Mouse (Mus musculus): ENCODE results near the gene Mrps18a. TPM values are rescaled to one million over a fixed set of nuclear protein-coding genes. Genes with fewer than 3 reads are reported as not detected.

Mrps18a gene
- polyA plus RNA-seq, 1 experiment, result 9.7 TPM

GRCm38 (mm10) chr17:46116881-46117280, 6.1 kb downstream of the Mrps18a start:
- H3K27me3 ChIP-seq (ENCODE audit: control insufficient read depth), result no peaks in the 10 kb centered on the region
- peaks cover 22% of the 10 kb centered on the region for H3K4me1 ChIP-seq (ENCODE audit: control insufficient read depth)
- TF ChIP-seq GATA1 (IDR thresholded peaks at IDR 0.05; ENCODE audit: low read length) (no peak), TAL1 (IDR thresholded peaks at IDR 0.05; ENCODE audit: low read length) (no peak)
- no peaks in the 10 kb centered on the region for H3K9me3 ChIP-seq (ENCODE audit: control insufficient read depth, low read length)
- H3K36me3 ChIP-seq (ENCODE audit: control insufficient read depth), result peaks cover 62% of the 10 kb centered on the region
- no peak overlapping the region for H3K4me3 ChIP-seq (replicated peaks)

GRCm38 (mm10) chr17:46117623-46118422, 7.0 kb downstream of the Mrps18a start:
- TF ChIP-seq GATA1 (IDR thresholded peaks at IDR 0.05; ENCODE audit: low read length) (no peak), TAL1 (IDR thresholded peaks at IDR 0.05; ENCODE audit: low read length) (no peak)
- Histone ChIP-seq H3K4me1 (ENCODE audit: control insufficient read depth) (peaks cover 13% of the 10 kb centered on the region), H3K9me3 (ENCODE audit: control insufficient read depth, low read length) (no peaks in the 10 kb centered on the region), H3K27me3 (ENCODE audit: control insufficient read depth) (no peaks in the 10 kb centered on the region), H3K36me3 (ENCODE audit: control insufficient read depth) (peaks cover 72% of the 10 kb centered on the region), H3K4me3 (replicated peaks) (no peak overlapping the region)

- Histone ChIP-seq H3K4me1 (ENCODE audit: control insufficient read depth) (peaks cover 13% of the 10 kb centered on the region), H3K4me3 (replicated peaks) (no peak overlapping the region), H3K9me3 (ENCODE audit: control insufficient read depth, low read length) (no peaks in the 10 kb centered on the region), H3K36me3 (ENCODE audit: control insufficient read depth) (peaks cover 77% of the 10 kb centered on the region), H3K27me3 (ENCODE audit: control insufficient read depth) (no peaks in the 10 kb centered on the region)
- TF ChIP-seq GATA1 (IDR thresholded peaks at IDR 0.05; ENCODE audit: low read length) (no peak), TAL1 (IDR thresholded peaks at IDR 0.05; ENCODE audit: low read length) (no peak)
These were observed 7.7 kb downstream of the Mrps18a start for GRCm38 (mm10) chr17:46118423-46118850.

- Histone ChIP-seq H3K27me3 (ENCODE audit: control insufficient read depth) (no peaks in the 10 kb centered on the region), H3K4me3 (replicated peaks) (no peak overlapping the region), H3K9me3 (ENCODE audit: control insufficient read depth, low read length) (no peaks in the 10 kb centered on the region), H3K4me1 (ENCODE audit: control insufficient read depth) (peaks cover 3% of the 10 kb centered on the region), H3K36me3 (ENCODE audit: control insufficient read depth) (peaks cover 81% of the 10 kb centered on the region)
- TF ChIP-seq GATA1 (IDR thresholded peaks at IDR 0.05; ENCODE audit: low read length) (no peak), TAL1 (IDR thresholded peaks at IDR 0.05; ENCODE audit: low read length) (no peak)
These were observed 8.9 kb downstream of the Mrps18a start for GRCm38 (mm10) chr17:46119641-46120040.

GRCm38 (mm10) chr17:46122791-46123190, 12.0 kb downstream of the Mrps18a start:
- peaks cover 92% of the 10 kb centered on the region for H3K36me3 ChIP-seq (ENCODE audit: control insufficient read depth)
- no peaks in the 10 kb centered on the region for H3K27me3 ChIP-seq (ENCODE audit: control insufficient read depth)
- no peak overlapping the region for H3K4me3 ChIP-seq (replicated peaks)
- no peaks in the 10 kb centered on the region for H3K9me3 ChIP-seq (ENCODE audit: control insufficient read depth, low read length)
- no peak for TF ChIP-seq GATA1 (IDR thresholded peaks at IDR 0.05; ENCODE audit: low read length)
- no peak for TF ChIP-seq TAL1 (IDR thresholded peaks at IDR 0.05; ENCODE audit: low read length)
- no peaks in the 10 kb centered on the region for H3K4me1 ChIP-seq (ENCODE audit: control insufficient read depth)

GRCm38 (mm10) chr17:46123285-46123684, 12.5 kb downstream of the Mrps18a start:
- Histone ChIP-seq H3K36me3 (ENCODE audit: control insufficient read depth) (peaks cover 92% of the 10 kb centered on the region), H3K4me3 (replicated peaks) (no peak overlapping the region), H3K9me3 (ENCODE audit: control insufficient read depth, low read length) (no peaks in the 10 kb centered on the region), H3K27me3 (ENCODE audit: control insufficient read depth) (no peaks in the 10 kb centered on the region), H3K4me1 (ENCODE audit: control insufficient read depth) (no peaks in the 10 kb centered on the region)
- TF ChIP-seq GATA1 (IDR thresholded peaks at IDR 0.05; ENCODE audit: low read length) (no peak), TAL1 (IDR thresholded peaks at IDR 0.05; ENCODE audit: low read length) (no peak)

GRCm38 (mm10) chr17:46123953-46124700, 13.3 kb downstream of the Mrps18a start:
- Histone ChIP-seq H3K9me3 (ENCODE audit: control insufficient read depth, low read length) (no peaks in the 10 kb centered on the region), H3K27me3 (ENCODE audit: control insufficient read depth) (no peaks in the 10 kb centered on the region), H3K4me1 (ENCODE audit: control insufficient read depth) (no peaks in the 10 kb centered on the region), H3K36me3 (ENCODE audit: control insufficient read depth) (peaks cover 92% of the 10 kb centered on the region), H3K4me3 (replicated peaks) (no peak overlapping the region)
- TF ChIP-seq GATA1 (IDR thresholded peaks at IDR 0.05; ENCODE audit: low read length) (no peak), TAL1 (IDR thresholded peaks at IDR 0.05; ENCODE audit: low read length) (no peak)

- Histone ChIP-seq H3K4me1 (ENCODE audit: control insufficient read depth) (no peaks in the 10 kb centered on the region), H3K27me3 (ENCODE audit: control insufficient read depth) (no peaks in the 10 kb centered on the region), H3K36me3 (ENCODE audit: control insufficient read depth) (peaks cover 86% of the 10 kb centered on the region), H3K4me3 (replicated peaks) (no peak overlapping the region), H3K9me3 (ENCODE audit: control insufficient read depth, low read length) (no peaks in the 10 kb centered on the region)
- TF ChIP-seq GATA1 (IDR thresholded peaks at IDR 0.05; ENCODE audit: low read length) (no peak), TAL1 (IDR thresholded peaks at IDR 0.05; ENCODE audit: low read length) (no peak)
These were observed 15.8 kb downstream of the Mrps18a start for GRCm38 (mm10) chr17:46126608-46127007.

GRCm38 (mm10) chr17:46127814-46128493, 17.2 kb downstream of the Mrps18a start:
- Histone ChIP-seq H3K27me3 (ENCODE audit: control insufficient read depth) (no peaks in the 10 kb centered on the region), H3K36me3 (ENCODE audit: control insufficient read depth) (peaks cover 73% of the 10 kb centered on the region), H3K9me3 (ENCODE audit: control insufficient read depth, low read length) (no peaks in the 10 kb centered on the region), H3K4me3 (replicated peaks) (no peak overlapping the region), H3K4me1 (ENCODE audit: control insufficient read depth) (peaks cover 9% of the 10 kb centered on the region)
- TF ChIP-seq TAL1 (IDR thresholded peaks at IDR 0.05; ENCODE audit: low read length) (no peak), GATA1 (IDR thresholded peaks at IDR 0.05; ENCODE audit: low read length) (no peak)
